Mouse (Mus musculus) MEL (cell line): ENCODE data around the gene Ccdc117.

Experiments used
- BHLHE40 ChIP-seq: IDR thresholded peaks from 2 replicates; pipeline ENCODE4 v1.6.1; 2012; ENCODE audit warnings: low read depth, mild to moderate bottlenecking, inconsistent platforms, low read length, improper control_type of control experiment, borderline replicate concordance
- CTCF ChIP-seq, 3 experiments: IDR thresholded peaks in 2 of 3; conservative IDR thresholded peaks in 1 of 3; 2 replicates each; pipeline ENCODE4 v1.5.1; 2011 to 2012; ENCODE audit warnings: low read length in 3 of 3, low read depth in 2 of 3, mild to moderate bottlenecking in 2 of 3, improper control_type of control experiment in 1 of 3, inconsistent platforms in 1 of 3, mixed read lengths in 1 of 3, moderate library complexity in 1 of 3; ENCODE audit not compliant: control insufficient read depth in 1 of 3, insufficient read depth in 1 of 3, poor library complexity in 1 of 3, severe bottlenecking in 1 of 3
- ETS1 ChIP-seq: IDR thresholded peaks from 2 replicates; pipeline ENCODE4 v1.6.1; 2012; ENCODE audit warnings: low read depth, mild to moderate bottlenecking, inconsistent platforms, low read length, improper control_type of control experiment, moderate library complexity
- GATA1 ChIP-seq: IDR thresholded peaks from 2 replicates; pipeline ENCODE4 v1.6.1; 2011; ENCODE audit warnings: low read depth, low read length, improper control_type of control experiment
- HCFC1 ChIP-seq: IDR thresholded peaks from 2 replicates; pipeline ENCODE4 v1.6.1; 2012; ENCODE audit warnings: low read depth, mild to moderate bottlenecking, inconsistent platforms, low read length, improper control_type of control experiment, moderate library complexity
- MEF2A ChIP-seq: IDR thresholded peaks from 2 replicates; pipeline ENCODE4 v1.6.1; 2014; ENCODE audit warnings: low read depth, mild to moderate bottlenecking, inconsistent platforms, low read length, improper control_type of control experiment; ENCODE audit not compliant: poor library complexity, insufficient replicate concordance, severe bottlenecking; ENCODE audit errors: extremely low read depth
- POLR2A ChIP-seq, 2 experiments: IDR thresholded peaks; 2 replicates each; pipeline ENCODE4 v1.6.1; 2011 to 2012; ENCODE audit warnings: low read length in 2 of 2, mild to moderate bottlenecking in 2 of 2, control low read depth in 1 of 2, improper control_type of control experiment in 1 of 2, low read depth in 1 of 2, moderate library complexity in 1 of 2; ENCODE audit not compliant: control insufficient read depth in 1 of 2, insufficient read depth in 1 of 2, poor library complexity in 1 of 2
- TBP ChIP-seq: IDR thresholded peaks from 2 replicates; pipeline ENCODE4 v1.8.0; 2011; ENCODE audit warnings: low read depth, low read length, improper control_type of control experiment
- USF1 ChIP-seq: IDR thresholded peaks from 2 replicates; pipeline ENCODE4 v1.6.1; 2014; ENCODE audit warnings: low read depth, mild to moderate bottlenecking, inconsistent platforms, low read length, improper control_type of control experiment, moderate library complexity

GRCm38 (mm10) chr11:5530172-5530571 is 11.8 kb downstream of the Ccdc117 start:
- no peak for TF ChIP-seq CTCF (IDR thresholded peaks at IDR 0.05 in 2 of 3, conservative IDR thresholded peaks at IDR 0.05 in 1 of 3; ENCODE audit: control insufficient read depth in 1 of 3, insufficient read depth in 1 of 3, low read depth in 2 of 3, low read length in 3 of 3, poor library complexity in 1 of 3, severe bottlenecking in 1 of 3)
- TF ChIP-seq ETS1, result no peak
- no peak for TF ChIP-seq POLR2A (IDR thresholded peaks at IDR 0.05; ENCODE audit: control insufficient read depth in 1 of 2, insufficient read depth in 1 of 2, low read depth in 1 of 2, low read length in 2 of 2, poor library complexity in 1 of 2)
- no peak for TF ChIP-seq HCFC1
- TF ChIP-seq USF1, result no peak
- no peak for TF ChIP-seq TBP
- no peak for TF ChIP-seq GATA1
- TF ChIP-seq BHLHE40, result no peak
- no peak for TF ChIP-seq MEF2A
